Mouse (Mus musculus): Measurements from ENCODE around the gene Rai1.

Gene Rai1
- long read RNA-seq, experiment 1, partial matches to known transcripts, result 10 of 13 reads
- long read RNA-seq, experiment 1, other reads (novel, unspliced or antisense), result 2 of 13 reads
- long read RNA-seq, experiment 2, partial matches to known transcripts, result 9 of 11 reads
- long read RNA-seq, experiment 2, other reads (novel, unspliced or antisense), result 2 of 11 reads

DNA sequence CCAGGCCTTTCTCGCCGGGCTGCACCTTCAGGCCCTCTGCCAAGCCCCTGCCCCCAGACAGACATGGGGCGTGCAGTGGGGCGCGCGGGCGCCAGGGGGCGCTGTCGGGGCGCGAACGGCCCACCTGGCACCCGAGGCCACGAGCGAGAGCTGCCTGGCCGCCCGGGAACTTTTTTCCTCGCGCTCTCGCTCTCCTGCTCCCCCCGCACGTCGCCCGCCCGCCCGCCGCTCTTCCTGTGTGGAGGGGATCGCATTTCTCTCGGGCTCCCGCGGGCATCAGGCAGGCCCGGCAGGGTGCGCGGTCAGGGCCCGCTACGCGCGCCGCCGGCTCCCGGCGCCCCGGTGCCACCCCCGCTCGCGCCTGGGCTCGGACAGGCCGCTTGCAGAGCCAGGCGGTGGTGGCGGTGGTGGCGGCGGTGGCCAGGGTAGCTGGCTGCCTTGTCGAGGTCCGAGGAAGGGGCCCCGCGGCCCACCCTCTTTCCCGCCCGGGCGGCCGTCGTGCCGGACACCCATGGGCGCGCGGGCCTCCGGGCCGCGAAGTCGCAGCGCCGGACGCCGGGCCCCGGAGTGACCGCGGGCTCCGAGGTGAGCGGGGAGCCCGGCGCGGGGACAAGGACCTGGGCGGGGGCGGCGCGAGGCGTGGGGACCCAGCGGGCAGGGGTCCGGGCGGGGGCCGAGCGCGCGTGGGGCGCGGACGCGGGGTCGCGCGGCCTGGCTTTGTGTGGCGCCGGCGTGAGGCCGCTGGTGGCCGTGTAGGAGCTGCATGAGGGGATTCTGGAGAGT lies at the start of gene Rai1:
Gene Rai1, plus strand, starts transcription at position 204 of the 783 bp plus-strand sequence.
- intact Hi-C loops (cut with DNase I), result loop anchor here (2.0 to 10.0 kb wide), 4 partner anchors 72 to 307 kb away; no protein-coding TSS in a partner anchor

DNA sequence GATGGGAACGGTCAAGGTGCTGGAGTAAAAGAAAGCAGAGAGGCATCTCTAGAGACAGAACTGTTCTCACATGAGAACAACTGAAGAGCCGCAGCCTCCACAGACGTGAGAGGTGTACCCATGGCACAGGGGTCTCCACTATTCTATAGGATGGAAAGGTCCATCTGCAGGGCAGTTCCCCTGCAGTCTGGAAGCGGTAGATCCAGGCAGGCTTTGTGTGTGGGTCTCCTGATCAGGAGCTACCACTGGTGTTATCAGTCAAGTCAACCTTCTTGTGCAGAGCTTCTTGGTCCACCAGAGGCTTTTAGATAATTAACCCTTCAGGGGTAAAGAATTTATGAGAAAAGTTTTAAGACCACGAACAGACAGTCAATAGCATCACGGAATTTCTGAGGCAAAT lies 48.3 kb upstream of the Rai1 start:
- intact Hi-C loops (cut with DNase I), result no loop called here

DNA sequence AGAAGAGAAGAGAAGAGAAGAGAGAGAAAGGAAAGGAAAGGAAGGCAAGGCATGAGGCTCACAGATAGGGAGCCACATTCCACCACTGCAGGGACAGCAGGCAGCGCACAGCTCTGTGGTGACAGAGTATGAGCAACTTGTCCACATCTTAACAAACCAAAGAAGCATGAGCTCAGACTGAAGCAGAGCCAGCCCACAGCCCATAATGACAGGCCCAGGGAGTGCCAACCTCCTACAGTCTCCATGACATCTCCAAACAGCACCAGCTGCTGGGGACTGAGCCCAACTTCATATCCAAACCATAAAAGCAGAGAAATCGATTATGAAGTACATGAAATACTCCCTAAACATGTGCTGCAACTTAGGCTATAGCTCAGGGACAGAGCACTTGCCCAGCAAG lies 46.8 kb upstream of the Rai1 start:
- intact Hi-C loops (cut with DNase I), result no loop called here

DNA sequence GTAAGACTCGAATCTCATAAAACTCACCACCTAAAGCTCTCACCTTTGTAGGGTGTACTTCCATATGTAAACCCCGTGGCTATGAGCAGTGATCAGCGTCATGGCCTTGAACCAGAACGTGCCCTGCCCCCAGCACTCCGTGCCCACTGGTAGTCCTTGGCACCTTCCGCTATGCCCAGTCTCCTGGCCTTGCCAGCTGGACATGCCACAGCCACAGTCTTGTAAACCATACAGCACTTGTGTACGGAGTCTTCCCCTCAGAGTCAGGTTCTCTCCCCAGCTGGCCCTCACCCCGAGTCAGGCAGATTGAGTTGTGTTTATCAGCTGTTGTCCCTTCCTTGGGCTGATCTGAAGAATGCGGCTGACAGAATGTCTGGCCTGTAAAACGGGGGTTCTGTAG lies 46.4 kb upstream of the Rai1 start:
- intact Hi-C loops (cut with DNase I), result no loop called here

DNA sequence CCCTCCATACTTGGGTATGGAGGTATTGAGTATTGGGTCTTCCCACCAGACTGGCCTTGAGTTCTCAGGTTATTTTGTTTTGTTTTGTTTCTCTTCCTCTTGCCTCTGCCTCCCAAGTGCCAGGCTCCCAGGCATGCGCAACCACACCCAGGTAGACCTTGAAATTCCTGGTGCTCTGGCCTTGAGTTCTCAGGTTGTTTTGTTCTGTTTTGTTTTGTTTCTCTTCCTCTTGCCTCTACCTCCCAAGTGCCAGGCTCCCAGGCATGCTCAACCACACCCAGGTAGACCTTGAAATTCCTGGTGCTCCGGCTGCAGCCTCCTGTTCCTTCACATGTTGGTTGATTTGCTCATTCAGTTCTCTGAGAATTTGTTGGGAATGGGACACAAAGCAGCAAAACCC lies 44.8 kb upstream of the Rai1 start:
- intact Hi-C loops (cut with DNase I), result loop anchor here (10.0 kb wide), 1 partner anchor 435 kb away; no protein-coding TSS in a partner anchor

DNA sequence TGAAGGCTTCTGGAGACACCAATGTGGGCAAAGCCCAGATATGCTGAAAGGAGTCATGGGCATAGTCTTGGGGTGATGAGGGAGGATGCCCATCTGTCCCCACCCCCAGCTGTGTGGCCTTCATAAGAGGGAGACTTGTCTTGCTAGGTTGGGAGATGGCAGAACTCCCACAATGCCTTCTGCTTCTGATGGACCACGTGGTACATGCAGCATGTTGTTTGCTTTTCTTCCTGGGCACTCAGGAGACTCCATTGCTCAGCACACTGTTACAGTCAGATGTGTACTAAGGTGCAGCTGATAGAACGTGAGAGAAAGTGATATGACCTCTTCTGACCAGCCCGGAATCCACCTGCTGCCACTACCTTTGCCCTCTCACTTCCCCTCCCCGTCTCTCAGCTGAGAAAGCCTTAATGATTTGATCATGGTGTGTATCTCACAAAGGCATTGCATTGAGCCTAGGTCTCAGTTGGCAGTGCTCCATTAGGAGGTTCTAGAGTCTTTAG lies 43.3 kb upstream of the Rai1 start:
- intact Hi-C loops (cut with DNase I), result loop anchor here (10.0 kb wide), 1 partner anchor 437 kb away; no protein-coding TSS in a partner anchor

DNA sequence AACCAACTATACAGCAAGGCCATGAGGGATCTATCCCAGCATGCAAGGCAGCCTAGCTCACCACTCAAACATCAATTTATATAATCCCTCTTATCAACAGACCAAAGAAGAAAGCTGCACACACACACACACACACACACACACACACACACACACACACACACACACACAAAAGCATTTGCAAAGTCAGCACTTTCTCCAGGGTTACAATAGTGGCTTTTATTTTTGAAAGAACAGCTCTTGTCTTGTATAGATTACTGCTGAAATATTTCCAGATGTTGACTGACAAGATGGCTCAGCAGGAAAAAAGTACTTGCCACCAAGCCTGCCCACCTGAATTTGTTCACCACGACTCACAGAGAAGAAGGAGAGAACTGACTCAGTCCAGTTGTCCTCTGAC lies 39.5 kb upstream of the Rai1 start:
- intact Hi-C loops (cut with DNase I), result loop anchor here (10.0 kb wide), 1 partner anchor 440 kb away; no protein-coding TSS in a partner anchor

DNA sequence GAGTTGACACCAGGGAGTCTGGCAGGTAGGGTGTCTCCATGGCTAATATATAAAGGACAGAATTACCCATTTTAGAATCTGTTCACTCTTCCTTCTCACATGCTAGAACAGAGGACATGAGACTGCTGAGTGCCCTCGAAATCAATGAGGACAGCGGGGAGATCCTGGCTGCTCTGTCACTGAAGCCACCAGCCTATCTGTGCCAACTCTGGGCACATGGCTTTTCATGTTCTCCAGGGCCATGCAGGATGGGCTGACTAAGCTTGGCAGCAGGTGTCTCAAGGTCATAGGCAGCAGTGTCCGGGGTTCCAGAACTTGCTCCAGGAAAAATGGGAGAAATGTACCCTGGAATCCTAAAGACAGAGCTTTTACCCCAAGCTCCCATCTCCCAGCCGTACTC lies 37.2 kb upstream of the Rai1 start:
- intact Hi-C loops (cut with DNase I), result loop anchor here (10.0 kb wide), 1 partner anchor 443 kb away; no protein-coding TSS in a partner anchor

DNA sequence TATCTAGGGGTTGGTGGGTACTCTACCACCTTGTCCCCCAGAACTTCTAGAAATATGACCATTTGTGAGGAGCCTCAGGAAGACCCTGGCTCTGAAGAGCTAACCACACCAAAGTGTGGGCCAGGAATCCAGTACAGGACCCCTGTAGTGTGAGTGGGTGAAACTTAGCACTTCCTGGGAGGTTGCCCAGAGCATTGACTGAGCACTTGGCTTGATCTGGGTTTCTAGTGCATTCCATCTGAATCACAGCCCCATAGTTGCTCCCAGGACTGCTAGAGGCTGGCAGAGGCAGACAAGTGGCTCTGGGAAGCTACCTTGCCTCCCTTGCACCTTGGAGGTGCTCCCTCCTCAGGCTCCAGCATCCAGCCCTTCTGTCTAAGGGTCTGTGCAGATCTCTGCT lies 36.2 kb upstream of the Rai1 start:
- intact Hi-C loops (cut with DNase I), result loop anchor here (10.0 kb wide), 1 partner anchor 444 kb away; no protein-coding TSS in a partner anchor

DNA sequence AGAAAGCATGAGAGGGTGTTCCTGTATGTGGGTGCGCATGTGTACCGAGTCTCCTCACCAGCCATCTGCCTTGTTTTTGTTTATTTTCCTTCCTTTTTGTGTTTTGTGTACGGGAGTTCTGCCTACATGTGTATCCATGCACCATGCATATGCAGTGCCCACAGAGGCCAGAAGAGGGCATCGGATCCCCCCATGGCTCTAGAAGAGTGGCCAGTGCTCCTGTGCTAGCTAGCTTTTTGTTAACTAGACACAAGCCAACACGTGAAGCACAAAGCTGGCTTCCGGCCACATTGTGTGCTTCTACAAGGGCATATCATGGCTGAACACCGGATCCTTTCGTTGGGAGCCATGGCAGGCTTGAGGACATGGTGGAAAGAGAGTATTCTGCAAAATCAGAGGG lies 34.2 kb upstream of the Rai1 start:
- intact Hi-C loops (cut with DNase I), result no loop called here

DNA sequence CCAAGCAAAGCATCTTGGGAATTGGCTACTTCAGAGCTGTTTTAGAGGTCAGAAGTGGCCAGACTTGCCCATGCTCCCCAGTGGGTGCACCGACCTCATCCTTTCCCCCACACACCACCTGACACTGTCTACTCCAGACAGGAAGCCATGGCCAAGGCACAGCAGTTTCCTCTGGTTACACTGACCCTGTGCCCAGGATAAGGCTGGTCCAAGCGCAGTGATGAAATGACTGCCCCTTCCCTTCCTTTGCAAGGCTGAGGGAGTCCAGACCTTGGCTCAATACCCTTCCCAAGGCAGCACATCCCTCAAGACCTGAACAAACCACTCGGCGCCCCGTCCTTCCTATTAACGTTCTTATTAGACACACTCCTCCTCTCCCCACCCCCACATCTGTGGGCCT lies 33.6 kb upstream of the Rai1 start:
- intact Hi-C loops (cut with DNase I), result no loop called here

DNA sequence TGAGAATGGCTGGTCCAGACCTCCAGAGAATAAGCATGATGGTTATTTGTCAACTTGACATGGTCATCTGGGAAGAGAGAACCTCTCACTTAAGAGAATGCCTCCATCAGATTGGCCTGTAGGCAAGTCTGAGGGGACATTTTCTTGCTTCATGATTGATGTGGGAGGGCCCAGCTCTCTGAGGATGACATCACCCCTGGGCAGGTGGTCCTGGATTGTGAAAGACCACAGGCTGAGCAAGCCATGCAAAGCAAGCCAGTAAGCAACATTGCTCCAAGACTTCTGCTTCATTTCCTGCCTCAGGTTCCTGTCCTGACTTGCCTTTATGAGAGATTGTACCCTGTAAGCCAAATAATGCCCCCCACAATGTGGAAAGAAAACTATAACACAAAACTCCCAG lies 31.7 kb upstream of the Rai1 start:
- intact Hi-C loops (cut with DNase I), result no loop called here

DNA sequence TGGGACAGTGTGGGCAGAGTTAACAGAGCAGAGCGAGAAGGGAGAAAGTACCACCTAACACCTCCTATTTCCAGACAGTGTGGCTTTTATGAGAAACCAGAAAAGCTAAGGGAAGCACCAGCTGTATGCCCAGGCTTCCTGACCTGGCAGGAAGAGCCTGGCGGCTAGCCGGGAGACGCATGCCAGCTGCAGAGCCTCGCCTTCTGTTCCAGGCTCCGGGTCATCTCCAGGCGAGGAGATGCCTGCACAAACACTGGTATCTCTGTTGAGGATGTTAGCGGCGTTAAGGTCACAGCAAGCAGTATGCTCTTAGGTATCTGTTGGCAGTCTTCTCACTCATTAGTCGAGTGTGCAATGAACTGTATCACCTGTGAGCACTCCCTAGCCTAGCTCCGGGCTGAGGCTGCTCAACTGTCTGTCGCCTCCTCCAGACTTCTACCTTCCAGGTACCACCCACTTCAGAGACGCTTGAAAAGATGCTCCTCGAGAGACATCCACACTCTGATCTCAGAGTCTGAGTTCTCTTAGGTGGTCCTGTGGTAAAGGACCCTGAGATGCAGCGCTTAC lies 30.8 kb upstream of the Rai1 start:
- intact Hi-C loops (cut with DNase I), result no loop called here

DNA sequence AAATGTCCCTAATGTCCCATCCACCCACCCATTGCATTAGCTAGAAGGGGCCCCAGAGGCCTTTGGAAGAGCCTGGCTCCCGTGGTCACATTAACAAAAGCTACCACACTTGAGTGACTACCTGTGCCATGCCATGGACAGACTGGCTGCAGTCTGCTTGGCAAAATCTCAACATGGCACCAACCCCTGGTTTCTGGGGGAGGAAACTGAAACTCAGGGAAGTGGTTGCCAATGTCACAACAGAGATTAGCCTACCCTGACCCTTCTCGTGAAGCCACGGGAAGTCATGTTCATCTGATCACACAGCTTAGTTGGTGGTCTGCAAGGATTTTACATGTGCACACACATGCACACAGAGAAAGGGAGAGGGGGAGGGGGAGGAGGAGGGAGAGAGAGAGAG lies 28.6 kb upstream of the Rai1 start:
- intact Hi-C loops (cut with DNase I), result loop anchor here (2.0 to 5.0 kb wide), 2 partner anchors 109 to 195 kb away; no protein-coding TSS in a partner anchor

DNA sequence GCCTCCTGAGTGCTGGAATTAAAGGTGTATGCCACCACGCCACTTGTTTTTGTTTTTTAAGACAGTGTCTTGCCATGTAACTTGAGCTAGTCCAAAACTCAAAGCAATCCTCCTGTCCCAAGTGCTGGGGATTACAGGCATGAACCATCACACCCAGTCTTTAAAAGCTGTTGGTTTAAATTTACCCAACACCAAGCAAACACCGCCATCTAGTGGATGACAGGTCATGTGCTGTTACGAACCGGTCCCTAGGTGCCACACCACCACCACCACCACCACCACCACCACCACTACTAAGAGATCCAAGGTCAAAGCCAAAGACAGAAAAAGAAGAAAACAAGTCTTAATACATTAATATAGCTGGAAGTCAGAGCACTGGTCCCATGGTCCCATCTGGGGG lies 28.0 kb upstream of the Rai1 start:
- intact Hi-C loops (cut with DNase I), result loop anchor here (2.0 to 5.0 kb wide), 2 partner anchors 109 to 196 kb away; no protein-coding TSS in a partner anchor

DNA sequence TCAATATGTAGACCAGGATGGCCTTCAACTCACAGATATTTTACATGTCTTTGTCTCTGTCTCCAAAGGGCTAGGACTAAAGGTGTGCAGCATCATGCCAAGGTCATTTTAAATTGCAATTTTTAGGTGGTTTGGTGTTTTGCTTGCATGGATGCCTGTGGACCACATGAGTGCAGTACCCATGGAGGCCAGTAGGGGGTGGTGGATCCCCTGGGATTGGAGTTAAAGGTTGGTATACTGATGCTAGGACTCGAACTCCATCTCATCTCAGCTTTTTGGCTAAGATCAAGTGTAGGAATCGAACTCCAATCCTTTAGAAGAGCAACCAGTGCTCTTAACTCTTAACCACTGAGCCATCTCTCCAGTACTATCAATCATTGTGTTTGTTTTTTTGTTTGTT lies 20.2 kb upstream of the Rai1 start:
- intact Hi-C loops (cut with DNase I), result no loop called here

DNA sequence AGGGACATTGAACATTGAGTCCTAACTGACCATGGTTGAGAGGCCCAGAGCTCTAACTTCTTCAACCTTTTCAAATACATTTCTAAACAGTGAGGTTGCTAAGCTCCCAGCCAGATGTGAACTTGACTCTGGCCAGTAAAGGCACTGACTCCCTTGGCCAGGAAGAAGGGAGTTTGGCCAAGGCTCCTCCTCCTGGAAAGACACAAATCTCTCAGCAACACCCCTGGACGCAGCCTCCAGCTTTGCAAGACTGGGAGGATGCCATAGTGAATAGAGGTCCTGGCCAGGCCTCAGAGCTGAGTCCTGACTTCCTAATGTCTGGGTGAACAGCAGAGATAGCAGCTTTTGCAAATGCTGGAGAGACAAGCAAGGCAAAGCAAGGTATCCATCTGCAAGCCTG lies 18.1 kb upstream of the Rai1 start:
- intact Hi-C loops (cut with DNase I), result loop anchor here (5.0 kb wide), 1 partner anchor 326 kb away; no protein-coding TSS in a partner anchor

DNA sequence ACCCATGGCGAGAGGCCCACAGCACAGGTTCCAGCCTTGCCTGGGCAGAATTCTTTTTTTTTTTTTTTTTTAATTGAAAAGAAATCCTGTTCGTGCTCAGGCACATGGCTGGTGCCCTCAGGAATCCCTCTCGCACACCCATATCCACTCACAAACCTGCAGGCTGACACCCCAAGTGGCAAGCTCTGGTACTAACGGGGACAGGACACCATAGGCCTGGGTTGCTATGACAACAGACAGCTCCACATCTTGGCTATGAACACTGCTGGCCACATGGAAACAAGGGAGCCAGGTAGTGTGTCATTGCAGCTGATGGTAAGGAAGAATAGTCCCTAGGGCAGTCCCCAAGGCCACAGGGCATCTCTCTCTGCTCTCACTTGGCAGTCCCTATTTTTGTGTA lies 15.9 kb upstream of the Rai1 start:
- intact Hi-C loops (cut with DNase I), result loop anchor here (5.0 kb wide), 1 partner anchor 323 kb away; no protein-coding TSS in a partner anchor

DNA sequence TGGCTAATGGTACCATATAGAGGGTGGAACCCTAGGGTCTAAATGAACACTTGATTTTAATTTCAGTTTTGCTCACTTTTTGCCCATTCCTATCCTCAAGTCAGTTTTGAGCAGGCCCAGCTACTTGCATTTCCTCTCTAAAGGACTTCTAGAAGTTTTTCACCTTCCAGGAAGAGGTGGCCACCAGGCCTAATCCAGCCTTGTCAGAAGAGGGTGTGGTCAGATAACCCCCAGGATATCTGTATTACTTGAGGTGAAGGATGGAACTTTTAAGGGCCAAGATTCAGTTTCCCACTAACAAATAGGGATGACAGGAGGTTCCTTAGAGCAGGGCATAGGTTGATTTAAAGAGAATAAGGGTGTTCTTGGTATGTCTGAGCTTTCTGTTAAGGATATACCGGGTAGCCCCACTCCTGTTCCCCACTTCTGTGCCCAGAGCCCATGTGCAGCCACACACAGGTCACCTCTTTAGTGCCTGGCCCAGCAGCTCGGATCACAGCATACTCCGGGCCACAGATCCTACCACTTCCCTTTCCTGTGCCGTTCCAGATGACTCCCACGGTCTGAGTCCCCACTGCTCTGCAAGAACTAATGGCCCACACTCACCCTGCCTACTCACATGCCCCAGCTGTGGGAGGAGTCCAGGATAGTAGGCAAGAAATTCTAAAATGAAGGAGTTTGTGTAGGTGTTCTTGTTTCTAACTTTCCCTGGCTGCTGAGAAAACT lies 14.0 kb upstream of the Rai1 start:
- intact Hi-C loops (cut with DNase I), result no loop called here

DNA sequence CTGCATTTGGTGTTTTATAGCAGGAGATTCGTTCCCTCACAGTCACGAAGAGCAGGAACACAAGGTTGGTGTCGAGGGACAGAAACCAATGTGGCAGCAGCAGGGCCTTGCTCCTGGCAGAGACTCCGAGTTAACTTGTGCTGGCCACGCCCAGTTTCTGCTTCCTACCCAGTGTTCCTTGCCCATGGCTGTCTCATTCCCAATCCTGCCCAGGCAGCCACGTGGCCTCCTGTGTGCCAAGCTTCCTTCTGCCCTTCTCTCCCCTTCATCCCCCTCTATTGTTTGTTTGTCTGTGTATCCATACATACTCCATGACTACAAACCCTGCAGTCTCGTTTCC lies 13.4 kb upstream of the Rai1 start:
- intact Hi-C loops (cut with DNase I), result no loop called here

DNA sequence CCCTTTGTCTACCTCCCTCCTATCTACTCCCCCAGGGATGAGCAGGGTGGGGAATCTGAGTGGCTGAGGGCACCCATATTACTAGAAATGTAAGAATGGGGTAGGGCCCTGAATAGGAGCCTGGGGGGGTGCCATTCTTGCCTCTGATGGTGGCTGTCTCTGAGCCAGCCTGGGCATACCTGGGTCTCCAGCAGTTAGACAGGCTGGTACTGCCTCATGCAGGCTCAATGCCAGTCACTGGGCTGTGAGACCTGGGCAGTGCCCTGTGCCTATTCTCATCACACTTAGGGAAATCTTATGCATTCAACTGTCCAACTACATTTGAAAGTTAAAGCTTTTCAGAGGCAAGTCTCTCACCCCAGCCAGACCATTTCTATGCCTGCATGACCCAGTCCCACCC lies 11.6 kb upstream of the Rai1 start:
- intact Hi-C loops (cut with DNase I), result no loop called here
